Mouse (Mus musculus): Measurements from ENCODE around the gene Gabbr1. TPM values are rescaled to one million over a fixed set of nuclear protein-coding genes. Genes with fewer than 3 reads are reported as not detected.

Gabbr1 gene
- total RNA-seq, 2 experiments from 2014 or later: 24.2 to 25.4 TPM

DNA sequence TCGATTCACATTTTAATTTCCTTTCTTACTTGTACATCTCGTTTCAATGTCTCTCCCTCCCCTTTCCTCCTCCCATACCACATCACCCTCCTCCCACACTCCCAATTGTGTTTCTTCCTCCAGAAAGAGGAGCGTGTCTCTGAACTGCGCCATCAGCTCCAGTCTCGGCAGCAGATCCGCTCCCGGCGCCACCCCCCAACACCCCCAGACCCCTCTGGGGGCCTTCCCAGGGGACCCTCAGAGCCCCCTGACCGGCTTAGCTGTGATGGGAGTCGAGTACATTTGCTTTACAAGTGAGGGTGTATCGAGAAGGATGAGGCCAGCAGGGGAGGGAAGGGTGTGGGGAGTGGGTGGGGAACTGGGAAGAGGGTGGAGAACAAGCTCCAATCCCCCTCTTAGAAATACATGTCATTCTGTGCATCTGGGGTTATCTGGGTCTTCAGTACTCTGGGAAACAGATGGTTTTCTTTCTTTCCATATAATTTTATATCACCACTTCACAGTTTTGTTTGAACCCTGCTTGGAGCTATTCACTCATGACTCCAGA lies 27.0 kb downstream of the Gabbr1 start:
- no peak for DNase-seq (ENCODE audit: low spot score in 2 of 2)

DNA sequence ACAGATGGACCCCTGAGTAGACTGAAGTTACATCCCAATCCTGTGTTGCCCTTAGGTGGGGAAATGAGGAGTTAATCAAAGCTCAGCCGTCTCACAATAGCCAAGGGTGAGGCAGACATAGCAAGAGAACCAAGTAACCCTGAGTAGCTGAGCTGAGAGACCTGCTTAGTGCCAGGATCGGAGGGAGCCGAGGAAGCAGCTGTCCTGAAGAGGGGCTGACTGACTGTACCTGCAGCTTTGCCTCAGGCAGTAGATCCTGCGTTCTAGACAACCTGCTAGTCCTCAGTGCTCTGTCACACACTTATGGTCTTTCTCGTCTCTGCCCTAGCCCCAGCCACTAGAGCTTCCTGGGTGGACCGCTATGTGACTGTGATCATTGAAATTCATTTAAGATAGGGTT lies 29.4 kb downstream of the Gabbr1 start:
- DNase-seq (ENCODE audit: low spot score in 2 of 2): no peak

GRCm38 (mm10) chr17:37075766-37076165 lies 30.0 kb downstream of the Gabbr1 start:
- no peak for DNase-seq (ENCODE audit: low spot score in 2 of 2)

DNA sequence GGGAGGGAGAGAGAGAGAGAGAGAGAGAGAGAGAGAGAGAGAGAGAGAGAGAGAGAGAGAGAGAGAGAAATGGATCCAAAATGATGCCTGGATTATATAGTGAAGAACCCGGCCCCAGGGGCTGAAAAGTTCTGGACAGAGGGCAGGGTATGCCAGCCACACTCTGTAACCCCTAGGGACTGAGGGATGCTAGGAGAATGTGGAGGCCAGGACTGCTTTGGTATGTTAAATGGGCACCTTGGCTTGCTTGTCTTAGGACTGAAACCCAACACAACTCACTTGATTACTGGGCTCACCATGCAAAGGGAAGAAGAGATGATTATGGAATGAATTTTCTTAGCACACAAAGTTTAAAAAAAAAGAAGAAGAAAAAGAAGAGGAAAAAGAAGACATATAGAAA lies 32.4 kb downstream of the Gabbr1 start:
- no peak for DNase-seq (ENCODE audit: low spot score in 2 of 2)

DNA sequence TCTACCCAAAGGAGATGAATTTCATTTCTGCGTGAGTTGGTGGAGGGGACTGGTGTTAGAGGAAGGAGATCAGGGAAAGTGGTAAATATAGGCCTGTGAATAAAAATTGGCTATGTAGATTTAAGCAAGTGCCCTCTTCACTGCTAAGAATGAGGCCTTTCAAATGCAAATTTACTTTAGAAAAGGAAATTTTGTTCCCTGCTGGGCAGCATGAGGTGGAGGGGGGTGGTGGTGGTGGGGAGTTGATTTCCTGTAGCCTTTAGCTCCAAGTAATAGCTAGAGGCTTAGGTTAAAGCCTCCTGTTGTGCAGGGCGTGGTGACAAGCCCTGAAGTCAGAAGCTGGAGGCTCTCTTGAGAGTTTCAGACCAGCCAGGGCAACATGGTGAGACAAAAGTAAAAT lies 33.2 kb downstream of the Gabbr1 start:
- no peak for DNase-seq (ENCODE audit: low spot score in 2 of 2)

DNA sequence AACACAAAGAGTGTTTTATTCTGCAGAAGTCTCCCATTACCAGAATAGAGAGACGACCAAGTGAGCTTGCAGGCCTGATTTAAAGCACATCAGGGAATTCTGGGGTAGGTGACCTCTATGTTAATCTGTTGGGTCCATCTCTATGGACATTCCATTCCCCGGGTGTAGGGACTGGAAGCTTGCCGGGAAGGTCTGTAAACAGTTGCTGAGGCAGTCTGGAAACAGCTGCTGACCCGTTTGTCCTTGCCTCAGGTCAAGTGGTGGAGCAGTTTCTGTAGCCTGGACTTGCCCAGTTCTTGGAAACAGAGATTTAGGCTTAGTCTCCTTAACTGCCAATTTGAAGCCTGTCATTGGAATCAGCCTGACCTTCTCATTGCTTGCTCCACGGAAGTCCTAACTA lies 34.4 kb downstream of the Gabbr1 start:
- peak in 1 of 2 experiments; percentile 43 for DNase-seq (ENCODE audit: low spot score in 2 of 2)

- DNase-seq (ENCODE audit: low spot score in 2 of 2): no peak
Measured at GRCm38 (mm10) chr17:37081659-37082058, 35.9 kb downstream of the Gabbr1 start.

DNA sequence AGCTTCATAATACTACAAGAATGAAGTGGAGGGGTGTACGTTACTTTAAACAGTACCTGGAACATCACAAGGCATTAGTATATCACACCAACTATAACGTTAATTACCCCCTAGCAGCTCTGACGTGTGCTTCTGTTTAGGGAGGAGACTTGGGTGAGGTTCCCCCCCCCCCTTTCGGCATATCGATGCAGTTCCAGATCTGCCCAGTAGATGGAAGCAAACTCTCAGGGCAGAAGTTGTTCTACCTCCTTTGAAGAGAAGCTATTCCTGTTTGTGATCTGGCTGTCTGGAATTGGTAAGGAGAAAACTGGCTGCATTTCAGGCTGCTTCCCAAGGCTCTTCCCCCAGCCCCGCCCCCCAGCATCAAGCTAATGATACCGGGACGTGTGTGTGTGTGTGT lies 37.6 kb downstream of the Gabbr1 start:
- peak in 1 of 2 experiments; percentile 28 for DNase-seq (ENCODE audit: low spot score in 2 of 2)

DNA sequence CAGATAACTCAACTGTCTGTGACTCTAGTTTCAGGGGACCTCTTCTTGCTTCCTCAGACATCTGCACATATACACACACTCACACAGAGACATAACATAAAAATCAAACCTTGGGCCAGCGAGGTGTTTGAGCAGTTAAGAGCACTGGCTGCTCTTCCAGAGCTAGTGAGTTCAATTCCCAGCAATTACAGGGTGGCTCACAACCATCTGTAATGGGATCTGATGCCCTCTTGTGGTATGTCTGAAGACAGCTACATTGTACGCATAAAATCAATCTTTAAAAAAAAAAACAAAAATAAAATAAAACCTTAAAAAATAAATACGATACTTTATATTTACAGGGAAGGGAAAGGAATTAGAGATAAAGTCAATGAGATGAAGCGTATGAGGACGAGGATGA lies 38.9 kb downstream of the Gabbr1 start:
- DNase-seq (ENCODE audit: low spot score in 2 of 2): no peak

DNA sequence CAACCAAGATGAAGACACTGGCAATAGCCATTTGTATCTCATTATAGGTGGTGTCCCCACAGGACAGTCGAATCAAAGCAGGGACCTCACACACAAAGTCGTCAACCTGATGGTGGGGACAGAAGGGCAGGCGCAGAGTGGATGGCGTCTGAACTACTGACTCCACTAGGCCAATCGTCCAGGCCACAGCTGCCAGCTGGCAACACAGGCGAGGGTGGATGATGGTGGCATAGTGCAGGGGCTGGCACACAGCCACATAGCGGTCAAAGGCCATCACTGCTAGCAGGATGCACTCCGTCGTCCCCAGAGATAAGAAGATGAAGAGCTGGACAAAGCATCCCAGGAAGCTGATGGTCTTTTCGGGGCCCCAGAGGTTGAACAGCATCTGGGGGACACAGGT lies 39.8 kb downstream of the Gabbr1 start:
- no peak for DNase-seq (ENCODE audit: low spot score in 2 of 2)

GRCm38 (mm10) chr17:37088399-37088798 lies 42.6 kb downstream of the Gabbr1 start, which contains the start of gene Olfr90:
Olfr90 (minus strand) TSS chr17:37088499.
- DNase-seq (ENCODE audit: low spot score in 2 of 2): no peak

DNA sequence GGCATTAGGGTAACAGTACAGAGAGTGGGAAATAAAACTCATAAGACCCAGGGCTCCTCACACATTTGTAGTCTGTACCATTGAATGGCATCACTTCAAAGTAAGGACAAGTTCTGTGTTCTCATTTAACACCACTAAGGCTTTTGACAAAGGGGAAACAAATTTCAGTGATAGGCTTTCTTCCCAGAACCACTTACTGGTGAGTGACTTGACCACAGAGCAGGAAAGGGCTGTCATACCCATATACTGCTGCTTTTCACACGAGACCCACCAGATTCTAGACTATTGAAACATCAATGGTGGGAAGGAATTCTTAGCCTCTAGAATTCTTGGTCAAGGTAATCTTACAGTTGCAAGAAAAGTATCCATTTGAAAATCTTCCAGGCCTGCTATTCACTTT lies 46.4 kb downstream of the Gabbr1 start:
- no peak for DNase-seq (ENCODE audit: low spot score in 2 of 2)

- no peak for DNase-seq (ENCODE audit: low spot score in 2 of 2)
Measured at GRCm38 (mm10) chr17:37093289-37093688, 47.5 kb downstream of the Gabbr1 start.

DNA sequence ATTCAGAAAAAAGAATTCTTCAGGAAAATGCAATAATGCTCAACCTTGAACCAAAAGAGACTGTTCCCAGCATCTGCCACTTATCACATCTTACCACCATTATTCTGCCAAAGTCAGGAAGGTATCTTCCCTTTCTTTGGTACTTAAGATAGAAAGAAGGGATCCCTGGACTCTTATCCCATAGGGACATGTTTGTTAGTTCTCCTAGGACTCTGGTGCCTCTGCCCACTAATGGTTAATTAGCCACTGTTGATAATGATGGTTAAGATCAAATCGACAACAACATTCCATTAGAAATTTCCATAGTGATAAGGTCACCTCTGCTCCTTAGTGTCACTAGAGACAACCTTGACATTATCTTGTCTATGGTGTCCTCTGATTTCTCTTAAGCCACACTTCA lies 52.4 kb downstream of the Gabbr1 start, which contains the start of gene Olfr91:
Gene Olfr91, minus strand, starts transcription at position 101 of the 400 bp plus-strand sequence.
- DNase-seq (ENCODE audit: low spot score in 2 of 2): no peak

DNA sequence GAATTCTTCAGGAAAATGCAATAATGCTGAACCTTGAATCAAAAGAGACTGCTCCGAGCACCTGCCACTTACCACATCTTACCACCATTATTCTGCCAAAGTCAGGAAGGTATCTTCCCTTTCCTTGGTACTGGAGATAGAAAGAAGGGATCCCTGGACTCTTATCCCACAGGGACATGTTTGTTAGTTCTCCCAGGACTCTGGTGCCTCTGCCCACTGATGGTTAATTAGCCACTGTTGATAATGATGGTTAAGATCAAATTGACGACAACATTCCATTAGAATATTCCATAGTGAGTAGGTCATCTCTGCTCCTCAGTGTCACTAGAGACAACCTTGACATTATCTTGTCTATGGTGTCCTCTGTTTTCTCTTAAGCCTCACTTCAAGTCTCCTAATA lies 74.2 kb downstream of the Gabbr1 start, which contains the start of gene Olfr92:
Gene Olfr92, minus strand, starts transcription at position 101 of the 400 bp plus-strand sequence.
- no peak for DNase-seq (ENCODE audit: low spot score in 2 of 2)

Other genes starting within 250 kb of the Gabbr1 start
- not detected for gene H2-M10.6, start 233.8 kb upstream of the Gabbr1 start, total RNA-seq (2021)
- 10 to 100 TPM; 24.3 to 25.6 TPM for gene Trim26, start 208.8 kb upstream of the Gabbr1 start, total RNA-seq (2021)
- gene Trim15, start 178.8 kb upstream of the Gabbr1 start, total RNA-seq (2021): not detected
- under 1 TPM; 0.20 to 0.80 TPM for gene Trim10, start 176.4 kb upstream of the Gabbr1 start, total RNA-seq (2021)
- not detected for gene Trim40, start 155.8 kb upstream of the Gabbr1 start, total RNA-seq (2021)
- not detected for gene Trim31, start 147.8 kb upstream of the Gabbr1 start, total RNA-seq (2021)
- gene Rnf39, start 103.0 kb upstream of the Gabbr1 start, total RNA-seq (2021): under 1 TPM in 1 of 2 experiments, not detected in 1; 0.29 TPM
- gene Ppp1r11, start 94.2 kb upstream of the Gabbr1 start, total RNA-seq (2021): 10 to 100 TPM; 66.6 to 72.8 TPM
- 10 to 100 TPM; 29.2 to 32.9 TPM for gene Znrd1, start 87.4 kb upstream of the Gabbr1 start, total RNA-seq (2021)
- 1 to 10 TPM; 7.1 to 9.2 TPM for gene Znrd1as, start 87.4 kb upstream of the Gabbr1 start, total RNA-seq (2021)
- not detected for gene 2410137M14Rik, start 64.7 kb upstream of the Gabbr1 start, total RNA-seq (2021)
- gene H2-M5, start 56.4 kb upstream of the Gabbr1 start, total RNA-seq (2021): under 1 TPM; 0.23 to 0.25 TPM
- 10 to 100 TPM in 1 of 2 experiments, 1 to 10 TPM in 1; 8.7 to 10.1 TPM for gene Zfp57, start 44.8 kb upstream of the Gabbr1 start, total RNA-seq (2021)
- gene Mog, start 22.6 kb upstream of the Gabbr1 start, total RNA-seq (2021): not detected
- gene Olfr90, start 42.5 kb downstream of the Gabbr1 start, total RNA-seq (2021): not detected
- gene Olfr91, start 52.3 kb downstream of the Gabbr1 start, total RNA-seq (2021): not detected
- gene Olfr92, start 74.1 kb downstream of the Gabbr1 start, total RNA-seq (2021): not detected
- gene Olfr93, start 115.5 kb downstream of the Gabbr1 start, total RNA-seq (2021): not detected
- not detected for gene Ubd, start 147.9 kb downstream of the Gabbr1 start, total RNA-seq (2021)
- not detected for gene Olfr94, start 155.0 kb downstream of the Gabbr1 start, total RNA-seq (2021)
- gene Olfr95, start 167.2 kb downstream of the Gabbr1 start, total RNA-seq (2021): not detected
- not detected for gene Olfr96, start 174.2 kb downstream of the Gabbr1 start, total RNA-seq (2021)
- gene Olfr97, start 191.4 kb downstream of the Gabbr1 start, total RNA-seq (2021): not detected
- not detected for gene Olfr98, start 217.8 kb downstream of the Gabbr1 start, total RNA-seq (2021)
- gene H2-M3, start 224.3 kb downstream of the Gabbr1 start, total RNA-seq (2021): 1 to 10 TPM; 1.6 to 2.1 TPM
- gene Olfr99, start 237.5 kb downstream of the Gabbr1 start, total RNA-seq (2021): not detected